Mouse (Mus musculus) heart, embryonic 16.5 days (tissue): ENCODE results near the gene Gm28845. TPM values are rescaled to one million over a fixed set of nuclear protein-coding genes. Genes with fewer than 3 reads are reported as not detected.

Source experiments
- ATAC-seq: fragments of 200-750 bp; cut with Nextera tagmentation; replicated peaks from 2 replicates; pipeline ENCODE4 v1.8.0; 2017; ENCODE audit warnings: moderate number of reproducible peaks; ENCODE audit not compliant: insufficient read depth, low FRiP score; ENCODE audit errors: extremely low read depth
- H3K27ac ChIP-seq: fragments of 300-500 bp; sonication (generic); 2 replicates; pipeline ENCODE4 v1.5.1; 2014; ENCODE audit warnings: mild to moderate bottlenecking, low read length, control low read depth, moderate library complexity
- H3K27me3 ChIP-seq: fragments of 300-500 bp; sonication (generic); 2 replicates; pipeline ENCODE4 v1.6.1; 2014; ENCODE audit warnings: low read length, mixed read lengths; ENCODE audit not compliant: control insufficient read depth, insufficient read depth
- H3K36me3 ChIP-seq: fragments of 300-500 bp; sonication (generic); 2 replicates; pipeline ENCODE4 v1.6.1; 2014; ENCODE audit not compliant: control insufficient read depth, insufficient read depth
- H3K4me1 ChIP-seq: fragments of 300-500 bp; sonication (generic); 2 replicates; pipeline ENCODE4 v1.6.1; 2014; ENCODE audit warnings: low read length, mixed read lengths; ENCODE audit not compliant: control insufficient read depth, insufficient read depth
- H3K4me2 ChIP-seq: fragments of 300-500 bp; sonication (generic); 2 replicates; pipeline ENCODE4 v1.6.1; 2014; ENCODE audit warnings: low read depth, mild to moderate bottlenecking, control low read depth, low read length
- H3K4me3 ChIP-seq: fragments of 300-500 bp; sonication (generic); 2 replicates; pipeline ENCODE4 v1.5.1; 2014; ENCODE audit warnings: mild to moderate bottlenecking, control low read depth, low read length
- H3K9ac ChIP-seq: fragments of 300-500 bp; sonication (generic); 2 replicates; pipeline ENCODE4 v1.6.1; 2014; ENCODE audit warnings: low read length, control low read depth
- H3K9me3 ChIP-seq: fragments of 300-500 bp; sonication (generic); replicated peaks from 2 replicates; pipeline ENCODE4 v1.6.1; 2016; ENCODE audit warnings: low read length; ENCODE audit not compliant: control insufficient read depth
- WGBS: fragments of 180-500 bp; shearing (Covaris S2); extraction: QIAGEN DNeasy Blood & Tissue Kit; methylation state at CpG from one replicate; pipeline ENCODE4 v1.1.7; 2014; 5-methylcytosine and 5-hydroxymethylcytosine counted together
- polyA plus RNA-seq: library from polyadenylated mRNA; unstranded; fragments of >200 nt; fragmentation: Nextera tagmentation; extraction: Ambion mirVana; gene quantifications from 2 replicates; pipeline ENCODE4 v1.2.1, GENCODE M21; 2015

Gm28845 gene
- polyA plus RNA-seq: not detected in 2 replicates

GRCm38 (mm10) chr1:65119438-65119837, at the start of gene Gm28845:
Gm28845 (minus strand) TSS chr1:65119558.
- Histone ChIP-seq H3K9me3 (no peaks in the 10 kb centered on the region), H3K4me2 (no peak within 1 kb of the TSS), H3K27me3 (no peaks in the 10 kb centered on the region), H3K9ac (no peak within 1 kb of the TSS), H3K4me3 (no peak within 1 kb of the TSS), H3K36me3 (no peaks in the 10 kb centered on the region), H3K27ac (no peak within 1 kb of the TSS), H3K4me1 (no peaks in the 10 kb centered on the region)
- no peak for ATAC-seq
- WGBS: 82% methylated on average over 1 of the region's 1 CpGs

- peaks cover 64% of the 10 kb centered on the region for H3K36me3 ChIP-seq
Measured at GRCm38 (mm10) chr1:65167496-65167895, 48.1 kb upstream of the Gm28845 start.

GRCm38 (mm10) chr1:65162210-65162609, 42.9 kb upstream of the Gm28845 start:
- no peaks in the 10 kb centered on the region for H3K4me1 ChIP-seq
- 95% methylated on average over 1 of the region's 1 CpGs for WGBS
- no peak overlapping the region for H3K4me2 ChIP-seq
- H3K9ac ChIP-seq: no peak overlapping the region
- no peaks in the 10 kb centered on the region for H3K27me3 ChIP-seq
- no peak overlapping the region for H3K27ac ChIP-seq
- H3K9me3 ChIP-seq: no peaks in the 10 kb centered on the region
- H3K36me3 ChIP-seq: peaks cover 74% of the 10 kb centered on the region
- H3K4me3 ChIP-seq: no peak overlapping the region
- ATAC-seq: no peak

More at GRCm38 (mm10) chr1:65167496-65167895, 48.1 kb upstream of the Gm28845 start:
- ATAC-seq: no peak
- no peak overlapping the region for H3K4me3 ChIP-seq
- no peak overlapping the region for H3K9ac ChIP-seq
- no peaks in the 10 kb centered on the region for H3K9me3 ChIP-seq
- 92% methylated on average over 1 of the region's 1 CpGs for WGBS
- no peaks in the 10 kb centered on the region for H3K27me3 ChIP-seq
- H3K4me2 ChIP-seq: no peak overlapping the region
- H3K27ac ChIP-seq: no peak overlapping the region
- no peaks in the 10 kb centered on the region for H3K4me1 ChIP-seq

GRCm38 (mm10) chr1:65156111-65156510, 36.8 kb upstream of the Gm28845 start:
- H3K27ac ChIP-seq: no peak overlapping the region
- H3K27me3 ChIP-seq: no peaks in the 10 kb centered on the region
- no peak overlapping the region for H3K4me2 ChIP-seq
- 92% methylated on average over 5 of the region's 5 CpGs for WGBS
- ATAC-seq: no peak
- no peak overlapping the region for H3K4me3 ChIP-seq
- H3K36me3 ChIP-seq: peaks cover 31% of the 10 kb centered on the region
- no peaks in the 10 kb centered on the region for H3K4me1 ChIP-seq
- no peak overlapping the region for H3K9ac ChIP-seq
- H3K9me3 ChIP-seq: no peaks in the 10 kb centered on the region

GRCm38 (mm10) chr1:65154814-65155213, 35.5 kb upstream of the Gm28845 start:
- Histone ChIP-seq H3K36me3 (peaks cover 19% of the 10 kb centered on the region), H3K9me3 (no peaks in the 10 kb centered on the region), H3K4me2 (no peak overlapping the region), H3K4me1 (no peaks in the 10 kb centered on the region), H3K27ac (no peak overlapping the region), H3K9ac (no peak overlapping the region), H3K27me3 (no peaks in the 10 kb centered on the region), H3K4me3 (no peak overlapping the region)
- no peak for ATAC-seq

- WGBS: 67% methylated on average over 3 of the region's 3 CpGs
- H3K9me3 ChIP-seq: no peaks in the 10 kb centered on the region
- no peak for ATAC-seq
Measured at GRCm38 (mm10) chr1:65147971-65148370, 28.6 kb upstream of the Gm28845 start.

GRCm38 (mm10) chr1:65147326-65147725, 28.0 kb upstream of the Gm28845 start:
- no peak overlapping the region for H3K27ac ChIP-seq
- H3K4me3 ChIP-seq: no peak overlapping the region
- WGBS: 79% methylated on average over 5 of the region's 5 CpGs
- H3K9ac ChIP-seq: no peak overlapping the region
- no peak overlapping the region for H3K4me2 ChIP-seq
- H3K4me1 ChIP-seq: no peaks in the 10 kb centered on the region
- H3K27me3 ChIP-seq: no peaks in the 10 kb centered on the region
- H3K9me3 ChIP-seq: peaks cover 3% of the 10 kb centered on the region
- no peak for ATAC-seq
- no peaks in the 10 kb centered on the region for H3K36me3 ChIP-seq

More at GRCm38 (mm10) chr1:65147971-65148370, 28.6 kb upstream of the Gm28845 start:
- Histone ChIP-seq H3K4me3 (no peak overlapping the region), H3K4me1 (no peaks in the 10 kb centered on the region), H3K9ac (no peak overlapping the region), H3K27ac (no peak overlapping the region), H3K4me2 (no peak overlapping the region), H3K27me3 (no peaks in the 10 kb centered on the region), H3K36me3 (no peaks in the 10 kb centered on the region)

GRCm38 (mm10) chr1:65146601-65147000, 27.2 kb upstream of the Gm28845 start:
- H3K9ac ChIP-seq: no peak overlapping the region
- no peak overlapping the region for H3K27ac ChIP-seq
- no peaks in the 10 kb centered on the region for H3K4me1 ChIP-seq
- no peak overlapping the region for H3K4me3 ChIP-seq
- 24% methylated on average over 2 of the region's 2 CpGs for WGBS
- H3K36me3 ChIP-seq: no peaks in the 10 kb centered on the region
- no peak overlapping the region for H3K4me2 ChIP-seq
- H3K9me3 ChIP-seq: peaks cover 5% of the 10 kb centered on the region
- H3K27me3 ChIP-seq: no peaks in the 10 kb centered on the region
- no peak for ATAC-seq

- no peaks in the 10 kb centered on the region for H3K27me3 ChIP-seq
- H3K9me3 ChIP-seq: peaks cover 5% of the 10 kb centered on the region
- H3K4me2 ChIP-seq: no peak overlapping the region
- no peaks in the 10 kb centered on the region for H3K36me3 ChIP-seq
- H3K9ac ChIP-seq: no peak overlapping the region
- H3K4me1 ChIP-seq: no peaks in the 10 kb centered on the region
- ATAC-seq: no peak
- H3K4me3 ChIP-seq: no peak overlapping the region
- WGBS: 85% methylated on average over 2 of the region's 2 CpGs
- no peak overlapping the region for H3K27ac ChIP-seq
Measured at GRCm38 (mm10) chr1:65144783-65145182, 25.4 kb upstream of the Gm28845 start.
